Mouse (Mus musculus) olfactory bulb, adult 2 months (tissue): Measurements from ENCODE around the gene Gm17509.

Experiments
- CTCF ChIP-seq: fragments of 200-500 bp; IDR thresholded peaks from 2 replicates; pipeline ENCODE4 v1.5.1; 2012; ENCODE audit warnings: low read depth, mild to moderate bottlenecking, low read length, moderate library complexity; ENCODE audit not compliant: insufficient read depth
- POLR2A ChIP-seq: fragments of 200-500 bp; IDR thresholded peaks from 2 replicates; pipeline ENCODE4 v1.6.1; 2012; ENCODE audit warnings: mild to moderate bottlenecking, low read depth, low read length, moderate library complexity; ENCODE audit not compliant: insufficient read depth

- TF ChIP-seq POLR2A (no peak), CTCF (no peak)
Measured at GRCm38 (mm10) chr13:117223125-117223524, 2.2 kb upstream of the Gm17509 start.
